Mouse (Mus musculus): ENCODE measurements at regions not wholly inside any gene's neighbourhood (a gene's known extent, or its start where the extent isn't known, plus 50 kb on each side); places are given as distances from the start of the nearest gene placed in this dataset.
A peak's percentile ranks its signal among the peaks of the same experiment; 100 is the strongest.

DNA sequence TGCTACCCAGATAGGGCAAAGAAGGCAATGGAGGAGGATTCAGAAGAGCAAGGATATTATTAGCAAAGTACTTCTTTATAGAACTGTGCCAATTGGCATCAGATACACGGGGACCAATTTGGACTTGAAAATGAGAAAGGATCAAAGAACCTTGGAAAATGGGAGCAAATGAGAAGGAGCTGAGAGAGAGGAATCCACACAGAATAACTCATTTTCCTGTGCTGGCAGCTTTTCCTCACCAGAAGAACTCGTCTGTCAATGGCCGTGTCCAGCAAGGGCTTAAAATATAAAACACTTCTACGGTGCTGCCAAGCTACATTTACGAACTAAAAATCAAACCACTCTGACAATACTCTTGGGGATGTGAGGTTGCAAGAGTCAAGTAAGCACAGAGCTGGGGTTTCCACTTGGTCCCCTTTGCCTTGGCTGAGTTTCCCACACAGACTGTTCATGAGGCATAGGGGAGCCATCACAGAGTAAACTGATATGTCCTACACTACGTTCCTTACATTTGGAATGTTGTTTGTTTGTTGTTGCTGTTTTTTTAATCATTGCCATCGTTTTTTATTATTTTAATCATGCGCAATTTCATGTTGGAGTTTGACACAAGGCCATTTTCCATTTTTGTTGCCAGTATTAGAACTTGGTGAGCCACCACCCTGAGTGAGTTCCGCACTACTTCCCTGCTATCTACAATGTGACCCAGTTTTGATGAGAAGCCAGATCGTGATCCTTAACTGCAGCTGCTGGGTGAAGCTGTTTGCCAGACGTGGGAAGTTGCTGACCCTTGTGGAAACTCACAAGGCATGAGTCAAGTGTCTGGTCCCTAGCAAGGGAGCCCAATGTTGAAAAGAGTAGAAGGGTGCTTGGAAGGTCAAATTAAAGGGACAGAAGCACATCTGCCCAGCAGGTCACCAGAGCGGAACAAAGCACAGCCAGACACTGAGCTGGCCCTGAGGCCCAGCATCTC lies 95.5 kb upstream of the Ddit4l start:
- H3K27ac ChIP-seq (replicated peaks) = no peak overlapping the region
- no peak overlapping the region for H3K4me2 ChIP-seq
- H3K9me3 ChIP-seq = no peaks in the 10 kb centered on the region
- no peak overlapping the region for H3K4me3 ChIP-seq
- H3K4me1 ChIP-seq = no peaks in the 10 kb centered on the region
- 69% methylated on average over 12 of the region's 12 CpGs for WGBS
- no peaks in the 10 kb centered on the region for H3K27me3 ChIP-seq (replicated peaks)
- ATAC-seq (ENCODE audit: extremely low read depth, insufficient number of reproducible peaks, low FRiP score, low TSS enrichment) = no peak
- no peak overlapping the region for H3K9ac ChIP-seq
- no peaks in the 10 kb centered on the region for H3K36me3 ChIP-seq

DNA sequence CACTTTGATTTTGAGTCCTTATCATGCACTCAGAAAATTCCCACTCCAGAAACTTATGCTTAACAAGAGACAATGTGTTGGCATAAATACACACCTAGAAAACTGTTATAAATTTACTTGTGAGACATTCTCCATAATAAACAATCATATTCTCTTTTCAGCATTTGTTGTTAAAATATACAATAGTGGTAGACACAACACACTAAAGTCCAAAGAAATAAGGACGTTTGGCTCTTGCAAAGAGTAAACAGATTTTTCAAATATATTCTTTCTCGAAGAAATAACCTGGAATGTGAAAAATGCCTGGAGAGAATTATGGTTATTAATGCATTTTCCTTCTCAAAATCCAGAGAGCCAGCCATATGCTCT lies 91.8 kb upstream of the Ddit4l start:
- Histone ChIP-seq H3K4me2 (no peak overlapping the region), H3K27ac (replicated peaks) (no peak overlapping the region), H3K27me3 (replicated peaks) (no peaks in the 10 kb centered on the region), H3K36me3 (no peaks in the 10 kb centered on the region), H3K9ac (no peak overlapping the region), H3K9me3 (no peaks in the 10 kb centered on the region), H3K4me1 (no peaks in the 10 kb centered on the region), H3K4me3 (no peak overlapping the region)
- 62% methylated on average over 2 of the region's 2 CpGs for WGBS
- no peak for ATAC-seq (ENCODE audit: extremely low read depth, insufficient number of reproducible peaks, low FRiP score, low TSS enrichment)

DNA sequence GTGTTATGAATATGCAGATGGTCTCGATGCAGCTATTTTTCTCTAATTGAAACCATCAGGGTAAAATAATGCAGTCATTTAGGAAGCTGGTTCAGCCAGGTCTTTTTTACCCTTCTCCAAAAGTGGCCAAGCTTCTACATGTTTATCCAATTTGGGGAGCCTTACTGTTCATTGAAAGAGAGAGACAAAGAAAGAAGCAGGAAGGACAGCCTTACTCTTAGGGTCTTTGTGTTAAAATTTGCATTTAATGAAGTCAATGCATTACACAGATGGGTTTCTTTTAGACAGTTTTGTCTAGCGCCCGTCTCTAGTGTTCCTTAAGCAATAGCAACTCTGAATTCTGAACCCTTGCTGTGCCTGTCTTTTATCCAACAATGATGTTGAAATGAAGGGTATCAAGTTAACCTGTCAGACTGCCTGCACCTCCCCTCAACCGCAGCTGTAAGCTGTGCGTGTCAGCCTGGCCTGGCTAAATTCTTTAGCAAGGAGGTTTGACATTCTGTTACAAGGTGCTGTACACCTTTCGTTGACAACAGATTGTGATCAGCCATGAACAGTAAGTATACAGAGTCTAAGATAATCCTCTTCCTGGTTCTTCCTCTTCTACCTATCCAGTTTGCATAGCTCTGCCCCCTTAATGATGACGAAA lies 91.3 kb upstream of the Ddit4l start:
- WGBS = 60% methylated on average over 7 of the region's 7 CpGs
- no peaks in the 10 kb centered on the region for H3K36me3 ChIP-seq
- H3K27me3 ChIP-seq (replicated peaks) = no peaks in the 10 kb centered on the region
- no peak overlapping the region for H3K4me3 ChIP-seq
- ATAC-seq (ENCODE audit: extremely low read depth, insufficient number of reproducible peaks, low FRiP score, low TSS enrichment) = no peak
- no peak overlapping the region for H3K27ac ChIP-seq (replicated peaks)
- H3K9ac ChIP-seq = no peak overlapping the region
- no peaks in the 10 kb centered on the region for H3K9me3 ChIP-seq
- no peak overlapping the region for H3K4me2 ChIP-seq
- H3K4me1 ChIP-seq = no peaks in the 10 kb centered on the region

DNA sequence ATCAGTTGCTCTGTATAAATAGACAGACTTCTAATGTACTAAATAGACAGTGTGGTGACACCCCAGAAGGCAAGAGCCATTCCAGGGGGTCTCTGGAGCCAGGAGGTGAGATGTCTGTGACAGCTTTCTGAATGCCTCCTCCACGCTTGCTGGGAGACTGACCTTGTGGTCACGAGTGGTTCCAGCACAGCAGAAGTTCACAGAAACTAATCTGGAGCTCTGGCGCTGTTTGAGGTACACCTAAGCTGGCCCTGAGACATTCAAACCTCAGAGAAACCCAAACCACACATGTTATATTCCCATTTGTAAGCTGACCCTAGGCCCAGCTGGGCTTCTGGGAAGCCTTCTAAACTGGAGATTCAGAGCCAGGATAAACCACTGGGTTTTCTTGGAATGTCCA lies 79.7 kb upstream of the Ddit4l start:
- no peak overlapping the region for H3K4me3 ChIP-seq
- ATAC-seq (ENCODE audit: extremely low read depth, insufficient number of reproducible peaks, low FRiP score, low TSS enrichment) = no peak
- no peaks in the 10 kb centered on the region for H3K36me3 ChIP-seq
- no peak overlapping the region for H3K9ac ChIP-seq
- no peaks in the 10 kb centered on the region for H3K9me3 ChIP-seq
- 68% methylated on average over 3 of the region's 3 CpGs for WGBS
- H3K27ac ChIP-seq (replicated peaks) = no peak overlapping the region
- no peak overlapping the region for H3K4me2 ChIP-seq
- H3K4me1 ChIP-seq = no peaks in the 10 kb centered on the region
- no peaks in the 10 kb centered on the region for H3K27me3 ChIP-seq (replicated peaks)

DNA sequence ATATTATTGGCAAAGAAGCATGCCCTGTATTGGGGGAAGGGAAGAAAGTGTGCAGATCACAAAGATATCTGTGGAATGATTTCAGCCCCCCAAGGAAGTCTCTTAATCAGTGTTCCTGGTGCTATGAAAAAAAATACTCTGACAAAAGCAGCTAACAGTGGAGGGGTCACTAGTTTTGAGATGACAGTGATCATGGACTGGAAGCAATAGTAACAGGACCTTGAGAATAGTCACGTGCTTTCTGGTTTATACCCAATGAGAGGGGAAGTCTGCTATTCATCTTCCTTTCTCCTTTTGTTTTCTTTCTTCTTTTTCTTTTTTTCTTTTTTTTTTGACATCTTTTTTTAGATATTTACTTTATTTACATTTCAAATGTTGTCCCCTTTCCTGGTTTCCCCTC lies 79.1 kb upstream of the Ddit4l start:
- Histone ChIP-seq H3K4me3 (no peak overlapping the region), H3K9ac (no peak overlapping the region), H3K9me3 (no peaks in the 10 kb centered on the region), H3K36me3 (no peaks in the 10 kb centered on the region), H3K27me3 (replicated peaks) (0 out of 2 replicates have a peak, but pooled peaks cover 3% of the 10 kb centered on the region), H3K27ac (replicated peaks) (no peak overlapping the region), H3K4me2 (no peak overlapping the region), H3K4me1 (0 out of 2 replicates have a peak, but pooled peaks cover 1% of the 10 kb centered on the region)
- 50% methylated on average over 1 of the region's 1 CpGs for WGBS
- ATAC-seq (ENCODE audit: extremely low read depth, insufficient number of reproducible peaks, low FRiP score, low TSS enrichment) = no peak

DNA sequence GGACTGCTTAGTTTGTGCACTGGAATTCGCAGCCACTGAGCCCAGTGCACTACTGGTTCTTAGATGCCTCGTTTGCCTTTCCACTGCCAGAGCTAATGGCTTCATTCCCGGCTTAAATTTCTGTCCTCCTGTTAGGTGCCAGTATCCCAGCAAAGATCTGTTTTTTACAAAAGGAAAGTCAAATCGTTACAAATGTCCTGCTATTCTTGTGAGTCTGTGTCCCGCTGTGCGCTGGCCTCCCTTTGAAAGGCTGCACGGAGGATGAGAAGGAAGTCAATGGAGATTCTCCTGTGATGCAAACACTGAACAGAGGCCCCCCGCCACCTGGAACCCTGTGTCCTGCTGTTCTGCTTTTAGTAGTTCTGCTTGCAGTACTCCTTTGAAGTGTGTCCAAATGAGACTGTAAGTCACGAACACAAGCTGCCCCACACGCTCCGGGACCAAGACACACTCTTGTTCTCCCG lies 74.0 kb upstream of the Ddit4l start:
- H3K9ac ChIP-seq = peak overlapping the region; percentile 47
- H3K27ac ChIP-seq (replicated peaks) = no peak overlapping the region; the same call in 1 of the 2 replicates
- WGBS = 6% methylated on average over 12 of the region's 12 CpGs

DNA sequence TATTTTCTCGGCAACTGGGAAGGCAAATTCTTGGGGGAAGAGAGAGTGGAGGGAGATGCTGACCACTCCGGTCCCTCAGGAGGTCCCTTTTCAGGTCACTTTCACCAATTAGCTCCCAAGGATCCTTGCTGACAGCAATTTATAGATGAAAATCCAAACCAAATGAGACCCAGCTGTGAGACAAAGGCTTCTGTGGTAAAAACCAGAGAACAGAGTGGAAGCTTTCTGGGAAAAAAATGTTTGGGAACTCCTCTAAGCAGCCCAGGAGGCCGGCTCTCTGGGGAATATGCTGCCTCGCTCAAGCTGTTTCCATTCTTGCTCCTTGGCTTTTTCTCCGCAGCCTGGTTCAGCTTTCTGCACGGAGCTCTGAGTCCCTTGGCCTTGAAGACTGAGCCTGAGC lies 73.5 kb upstream of the Ddit4l start:
- Histone ChIP-seq H3K27ac (replicated peaks) (no peak overlapping the region), H3K4me2 (peak overlapping the region; percentile 69), H3K4me1 (0 out of 2 replicates have a peak, but pooled peaks cover 11% of the 10 kb centered on the region), H3K9me3 (no peaks in the 10 kb centered on the region), H3K27me3 (replicated peaks) (0 out of 2 replicates have a peak, but pooled peaks cover 3% of the 10 kb centered on the region), H3K36me3 (no peaks in the 10 kb centered on the region), H3K4me3 (peak overlapping the region; percentile 41), H3K9ac (peak overlapping the region; percentile 47)
- ATAC-seq (ENCODE audit: extremely low read depth, insufficient number of reproducible peaks, low FRiP score, low TSS enrichment) = no peak
- WGBS = 9% methylated on average over 6 of the region's 6 CpGs

More for the DNA sequence above, 74.0 kb upstream of the Ddit4l start:
- Histone ChIP-seq H3K4me3 (peak overlapping the region; percentile 41), H3K4me2 (peak overlapping the region; percentile 69), H3K27me3 (replicated peaks) (0 out of 2 replicates have a peak, but pooled peaks cover 3% of the 10 kb centered on the region), H3K4me1 (0 out of 2 replicates have a peak, but pooled peaks cover 11% of the 10 kb centered on the region), H3K9me3 (no peaks in the 10 kb centered on the region), H3K36me3 (no peaks in the 10 kb centered on the region)
- no peak for ATAC-seq (ENCODE audit: extremely low read depth, insufficient number of reproducible peaks, low FRiP score, low TSS enrichment)

DNA sequence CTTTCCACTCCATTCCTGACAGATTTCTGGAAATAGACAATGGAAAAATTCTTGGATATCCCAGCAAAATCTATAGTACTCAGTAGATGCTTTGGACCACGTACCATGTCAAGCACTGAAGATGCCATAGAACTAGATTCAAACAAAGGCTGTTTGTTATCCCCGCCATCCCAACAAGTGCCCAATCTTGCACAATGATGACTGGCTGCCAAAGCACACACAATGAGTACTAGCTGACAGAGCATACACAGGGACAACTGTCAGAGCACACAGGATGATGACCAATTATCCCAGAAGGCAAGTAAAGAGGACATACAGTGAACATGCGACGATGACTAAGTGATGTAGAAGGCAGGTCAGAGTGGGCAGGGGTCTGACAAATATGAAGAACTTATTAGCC lies 70.7 kb upstream of the Ddit4l start:
- ATAC-seq (ENCODE audit: extremely low read depth, insufficient number of reproducible peaks, low FRiP score, low TSS enrichment) = no peak
- 81% methylated on average over 4 of the region's 4 CpGs for WGBS
- Histone ChIP-seq H3K4me2 (no peak overlapping the region), H3K4me1 (0 out of 2 replicates have a peak, but pooled peaks cover 11% of the 10 kb centered on the region), H3K36me3 (no peaks in the 10 kb centered on the region), H3K9me3 (no peaks in the 10 kb centered on the region), H3K4me3 (no peak overlapping the region), H3K9ac (no peak overlapping the region), H3K27me3 (replicated peaks) (0 out of 2 replicates have a peak, but pooled peaks cover 3% of the 10 kb centered on the region), H3K27ac (replicated peaks) (no peak overlapping the region)

DNA sequence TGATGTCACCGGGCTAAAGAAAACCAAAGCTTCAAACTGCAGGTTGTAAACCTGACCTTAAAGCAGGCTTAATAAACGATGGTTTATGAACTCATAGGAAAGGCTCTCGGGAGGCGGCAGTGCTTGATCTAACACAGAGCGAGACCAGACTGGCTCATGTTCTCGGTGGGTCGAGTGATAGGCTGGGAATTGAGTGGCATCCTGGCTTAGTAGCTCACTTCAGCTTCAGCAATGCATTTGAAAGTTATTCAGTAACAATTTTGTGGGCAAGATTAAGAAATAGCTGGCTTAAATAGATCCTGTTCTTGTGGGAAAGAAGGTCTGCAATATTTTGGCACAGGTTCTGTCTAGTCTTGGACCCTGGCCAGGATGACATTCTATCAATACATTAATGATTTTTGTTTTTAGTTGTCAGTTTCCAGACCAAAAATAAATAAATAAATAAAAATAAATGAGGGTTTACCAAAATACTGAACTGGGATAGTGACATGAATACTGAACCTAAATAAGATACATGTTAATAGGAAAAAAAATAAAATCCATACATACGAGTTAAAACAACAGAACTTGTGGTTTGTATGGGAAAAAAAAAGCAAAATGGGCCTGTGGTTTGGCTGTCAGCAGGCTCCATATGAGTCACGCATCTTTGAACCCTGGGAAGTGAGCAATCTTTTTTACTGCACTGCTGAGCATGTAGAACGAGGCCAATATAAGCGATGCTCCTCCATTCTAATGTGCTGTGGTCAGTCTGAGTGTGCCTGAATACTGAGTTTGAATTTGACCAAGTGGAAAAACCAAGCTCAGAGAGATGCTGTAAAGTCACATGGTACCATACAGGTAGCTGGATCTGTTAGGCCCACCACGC lies 68.7 kb upstream of the Ddit4l start:
- Histone ChIP-seq H3K9ac (no peak overlapping the region), H3K4me2 (no peak overlapping the region), H3K27ac (replicated peaks) (no peak overlapping the region), H3K9me3 (no peaks in the 10 kb centered on the region), H3K36me3 (no peaks in the 10 kb centered on the region), H3K4me3 (no peak overlapping the region), H3K27me3 (replicated peaks) (no peaks in the 10 kb centered on the region), H3K4me1 (0 out of 2 replicates have a peak, but pooled peaks cover 6% of the 10 kb centered on the region)
- ATAC-seq (ENCODE audit: extremely low read depth, insufficient number of reproducible peaks, low FRiP score, low TSS enrichment) = no peak
- 69% methylated on average over 12 of the region's 12 CpGs for WGBS

DNA sequence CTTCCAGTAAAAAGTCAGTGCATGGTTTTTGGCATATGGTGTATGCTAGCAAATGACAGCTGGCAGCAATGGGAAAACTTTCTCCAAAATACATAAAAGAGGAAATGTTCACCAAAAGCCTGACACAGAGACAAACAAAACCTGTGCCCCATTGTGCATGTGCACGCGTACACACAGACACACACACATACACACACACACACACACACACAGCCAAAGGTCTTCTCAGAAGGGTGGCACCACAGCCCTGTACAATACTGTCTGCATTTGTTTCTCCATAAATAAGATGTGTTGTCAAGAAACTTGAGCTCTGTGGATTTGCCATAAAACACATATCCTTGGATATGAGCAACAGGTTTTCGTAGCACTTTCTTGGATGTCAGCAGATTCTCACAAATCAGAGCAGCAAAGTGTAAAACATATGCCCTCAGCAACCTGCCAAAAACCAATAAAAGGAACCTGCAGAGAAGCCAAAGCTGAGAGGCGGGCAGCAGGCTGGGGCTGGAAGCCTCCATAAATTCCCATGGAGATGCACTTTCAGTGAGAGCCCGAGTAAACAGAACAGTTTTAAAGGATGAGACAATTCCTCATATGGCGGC lies 60.5 kb upstream of the Ddit4l start:
- Histone ChIP-seq H3K27me3 (replicated peaks) (no peaks in the 10 kb centered on the region), H3K4me2 (no peak overlapping the region), H3K27ac (replicated peaks) (no peak overlapping the region), H3K4me1 (no peaks in the 10 kb centered on the region), H3K4me3 (no peak overlapping the region), H3K36me3 (no peaks in the 10 kb centered on the region), H3K9ac (no peak overlapping the region), H3K9me3 (no peaks in the 10 kb centered on the region)
- WGBS = 78% methylated on average over 6 of the region's 6 CpGs
- no peak for ATAC-seq (ENCODE audit: extremely low read depth, insufficient number of reproducible peaks, low FRiP score, low TSS enrichment)

All from heart, embryonic 13.5 days (tissue).